Mouse (Mus musculus) small intestine, adult 2 months (tissue): ENCODE measurements around the gene Pou2f1.

ENCODE experiments used
- CTCF ChIP-seq: fragments of 200-500 bp; IDR thresholded peaks from 2 replicates; pipeline ENCODE4 v1.5.1; 2012; ENCODE audit warnings: low read depth, mild to moderate bottlenecking, control low read depth, inconsistent platforms, low read length, moderate library complexity, mixed read lengths; ENCODE audit not compliant: insufficient replicate concordance, insufficient read length; ENCODE audit errors: extremely low read depth
- POLR2A ChIP-seq: fragments of 200-500 bp; IDR thresholded peaks from 2 replicates; pipeline ENCODE4 v1.6.1; 2012; ENCODE audit warnings: low read depth, mild to moderate bottlenecking, control low read depth, inconsistent platforms, low read length, moderate library complexity

DNA sequence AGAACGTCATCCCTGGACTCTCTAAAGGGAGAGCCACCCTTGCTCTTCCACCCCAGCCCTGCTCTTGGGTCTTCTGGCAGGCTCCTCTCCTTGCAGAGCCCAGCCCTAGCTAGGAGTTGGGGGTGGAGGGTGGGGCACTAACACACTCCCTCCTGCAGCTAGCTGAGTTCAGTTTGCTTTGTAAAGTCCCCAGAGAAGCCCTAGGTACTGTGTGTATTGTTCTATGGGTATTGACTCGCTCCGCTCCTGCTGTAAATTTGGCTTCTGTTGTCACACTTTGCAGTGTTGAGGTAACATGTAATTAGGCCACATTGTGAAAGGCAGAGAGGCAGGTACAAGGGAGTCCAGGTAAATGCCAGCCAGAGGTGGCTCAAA, 141.3 kb downstream of the Pou2f1 start:
- TF ChIP-seq POLR2A (no peak), CTCF (no peak)
